Mouse (Mus musculus) G1E (cell line): ENCODE results near the gene Hcn1. TPM values are rescaled to one million over a fixed set of nuclear protein-coding genes. Genes with fewer than 3 reads are reported as not detected.

Source experiments
- ATAC-seq: 2 replicates; pipeline ENCODE4 v1.8.0; 2016; ENCODE audit warnings: mild to moderate bottlenecking; ENCODE audit not compliant: insufficient number of reproducible peaks, poor library complexity, low FRiP score, severe bottlenecking; ENCODE audit errors: extremely low read depth
- DNase-seq: peaks from one replicate; pipeline ENCODE4 v3.0.0; 2012; ENCODE audit warnings: low spot score
- H3K27me3 ChIP-seq: 2 replicates; pipeline ENCODE4 v1.6.1; 2012; ENCODE audit warnings: mild to moderate bottlenecking, low read length, inconsistent platforms; ENCODE audit not compliant: insufficient read depth
- H3K36me3 ChIP-seq: replicated peaks from 2 replicates; pipeline ENCODE3; 2012; ENCODE audit warnings: mild to moderate bottlenecking, inconsistent platforms
- H3K4me1 ChIP-seq: 2 replicates; pipeline ENCODE4 v1.6.1; 2012; ENCODE audit warnings: low read depth, low read length, inconsistent platforms, mixed read lengths; ENCODE audit not compliant: insufficient read depth
- H3K4me3 ChIP-seq: 2 replicates; pipeline ENCODE4 v1.5.1; 2012; ENCODE audit warnings: low read depth, mild to moderate bottlenecking, inconsistent platforms, low read length, moderate library complexity, mixed read lengths
- H3K9me3 ChIP-seq: replicated peaks from 2 replicates; pipeline ENCODE4 v1.6.1; 2012; ENCODE audit warnings: inconsistent platforms
- CTCF ChIP-seq: IDR thresholded peaks from 2 replicates; pipeline ENCODE4 v1.5.1; 2012; ENCODE audit warnings: low read depth, low read length, inconsistent platforms, mixed read lengths
- GATA1 ChIP-seq: IDR thresholded peaks from 2 replicates; pipeline ENCODE4 v1.6.1; 2012; ENCODE audit warnings: borderline replicate concordance, low read length, inconsistent platforms, mixed read lengths
- GATA2 ChIP-seq: IDR thresholded peaks from 2 replicates; pipeline ENCODE4 v1.6.1; 2012; ENCODE audit warnings: low read depth, low read length, inconsistent platforms, borderline replicate concordance
- POLR2AphosphoS5 ChIP-seq: IDR thresholded peaks from 2 replicates; pipeline ENCODE4 v1.6.1; 2012; ENCODE audit warnings: low read depth, low read length, inconsistent platforms; ENCODE audit not compliant: insufficient replicate concordance
- TAL1 ChIP-seq: conservative IDR thresholded peaks from 2 replicates; pipeline ENCODE4 v1.6.1; 2012; ENCODE audit warnings: low read depth, low read length, inconsistent platforms, mixed read lengths
- polyA plus RNA-seq: library from polyadenylated mRNA; stranded (reverse); fragments of >175 nt; gene quantifications from 2 replicates; pipeline ENCODE4 v1.2.3, GENCODE M21; 2012
- total RNA-seq, 2 experiments: library from RNA; stranded (forward) in 1 of 2; stranded (reverse) in 1 of 2; fragments of 200-1000 nt in 1 of 2; fragments of >200 nt in 1 of 2; fragmentation: Nextera tagmentation in 1 of 2; gene quantifications; 2 replicates each; pipeline ENCODE4 v1.2.3; 2014 to 2017

Gene Hcn1
- total and polyA plus RNA-seq, 3 experiments: 0.11 TPM; not detected in 2

DNA sequence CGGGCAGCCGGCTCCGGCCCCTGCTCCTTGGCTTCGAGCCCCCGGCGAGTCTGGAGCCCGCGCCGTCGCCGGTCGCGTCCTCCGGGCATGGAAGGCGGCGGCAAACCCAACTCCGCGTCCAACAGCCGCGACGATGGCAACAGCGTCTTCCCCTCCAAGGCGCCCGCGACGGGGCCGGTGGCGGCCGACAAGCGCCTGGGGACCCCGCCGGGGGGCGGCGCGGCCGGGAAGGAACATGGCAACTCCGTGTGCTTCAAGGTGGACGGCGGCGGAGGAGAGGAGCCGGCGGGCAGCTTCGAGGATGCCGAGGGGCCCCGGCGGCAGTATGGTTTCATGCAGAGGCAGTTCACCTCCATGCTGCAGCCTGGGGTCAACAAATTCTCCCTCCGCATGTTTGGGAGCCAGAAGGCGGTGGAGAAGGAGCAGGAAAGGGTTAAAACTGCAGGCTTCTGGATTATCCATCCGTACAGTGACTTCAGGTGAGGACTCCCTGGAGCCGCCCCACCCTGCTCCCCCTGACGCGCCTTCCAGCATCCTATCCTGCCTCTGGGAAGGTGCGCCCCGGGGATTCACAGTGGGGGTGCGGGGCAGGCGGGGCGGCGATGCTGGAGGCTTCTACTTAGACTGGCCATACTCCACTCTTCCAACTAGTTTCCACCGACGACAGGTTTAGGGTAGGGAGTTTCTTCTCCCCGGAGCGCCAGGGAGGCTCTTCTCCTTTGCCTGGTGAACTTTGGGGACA, 668 bp downstream of the Hcn1 start:
- no peak for DNase-seq

DNA sequence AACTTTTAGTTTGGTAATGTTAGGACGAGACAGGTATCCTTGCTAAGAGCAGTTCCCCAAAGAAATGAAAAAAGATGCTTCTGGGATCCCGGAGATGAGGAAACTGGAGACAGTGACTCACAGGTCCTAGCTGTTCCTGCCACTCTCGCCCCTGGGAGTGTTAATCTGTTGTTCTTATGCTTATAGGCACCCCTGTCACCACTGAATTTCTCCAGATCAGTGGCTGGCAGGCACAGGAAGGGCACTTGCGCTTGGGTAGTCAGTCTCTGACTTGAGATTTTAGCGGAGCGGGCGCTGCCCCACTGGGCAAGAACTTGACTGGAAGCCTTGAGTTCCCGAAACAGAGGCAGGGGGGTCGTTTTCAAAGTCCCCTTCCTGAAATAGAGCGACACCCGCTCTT, 1.3 kb downstream of the Hcn1 start:
- DNase-seq (no peak), ATAC-seq (no peak)
- Histone ChIP-seq H3K36me3 (no peaks in the 10 kb centered on the region), H3K4me1 (no peaks in the 10 kb centered on the region), H3K9me3 (peaks cover 27% of the 10 kb centered on the region), H3K27me3 (no peaks in the 10 kb centered on the region), H3K4me3 (no peak overlapping the region)
- TF ChIP-seq GATA1 (no peak), TAL1 (no peak), CTCF (no peak), POLR2AphosphoS5 (no peak), GATA2 (no peak)

More for the DNA sequence above, 668 bp downstream of the Hcn1 start:
- peaks cover 27% of the 10 kb centered on the region for H3K9me3 ChIP-seq
- no peaks in the 10 kb centered on the region for H3K4me1 ChIP-seq
- no peak for ATAC-seq
- no peak overlapping the region; the same call in 1 of the 2 replicates for H3K4me3 ChIP-seq
- TF ChIP-seq POLR2AphosphoS5 (no peak), CTCF (no peak), TAL1 (no peak), GATA1 (no peak), GATA2 (no peak)
- H3K27me3 ChIP-seq: no peaks in the 10 kb centered on the region
- H3K36me3 ChIP-seq: no peaks in the 10 kb centered on the region

DNA sequence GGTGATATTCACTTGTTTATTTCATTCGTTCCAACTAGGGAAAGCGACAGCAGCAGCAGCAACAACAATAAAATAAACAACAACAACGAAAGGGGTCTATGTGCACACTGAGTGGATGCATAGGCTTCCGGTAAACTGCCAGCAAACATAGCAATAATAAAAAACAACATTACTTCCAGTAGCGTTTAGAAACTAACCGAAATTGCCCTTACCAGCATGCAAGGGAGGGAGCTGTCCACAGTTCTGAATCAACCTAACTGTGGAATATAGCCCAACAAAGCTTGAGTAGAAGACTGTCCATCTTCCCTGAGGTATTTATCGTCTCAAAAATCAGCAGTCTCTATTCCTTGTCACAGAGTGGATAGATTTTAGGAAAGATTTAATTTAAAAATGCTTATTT, 2.0 kb downstream of the Hcn1 start:
- TF ChIP-seq POLR2AphosphoS5 (no peak), TAL1 (no peak), GATA2 (no peak)
- Histone ChIP-seq H3K36me3 (no peaks in the 10 kb centered on the region), H3K27me3 (no peaks in the 10 kb centered on the region), H3K4me3 (no peak overlapping the region), H3K9me3 (peaks cover 27% of the 10 kb centered on the region), H3K4me1 (no peaks in the 10 kb centered on the region)
- DNase-seq (no peak), ATAC-seq (no peak)

DNA sequence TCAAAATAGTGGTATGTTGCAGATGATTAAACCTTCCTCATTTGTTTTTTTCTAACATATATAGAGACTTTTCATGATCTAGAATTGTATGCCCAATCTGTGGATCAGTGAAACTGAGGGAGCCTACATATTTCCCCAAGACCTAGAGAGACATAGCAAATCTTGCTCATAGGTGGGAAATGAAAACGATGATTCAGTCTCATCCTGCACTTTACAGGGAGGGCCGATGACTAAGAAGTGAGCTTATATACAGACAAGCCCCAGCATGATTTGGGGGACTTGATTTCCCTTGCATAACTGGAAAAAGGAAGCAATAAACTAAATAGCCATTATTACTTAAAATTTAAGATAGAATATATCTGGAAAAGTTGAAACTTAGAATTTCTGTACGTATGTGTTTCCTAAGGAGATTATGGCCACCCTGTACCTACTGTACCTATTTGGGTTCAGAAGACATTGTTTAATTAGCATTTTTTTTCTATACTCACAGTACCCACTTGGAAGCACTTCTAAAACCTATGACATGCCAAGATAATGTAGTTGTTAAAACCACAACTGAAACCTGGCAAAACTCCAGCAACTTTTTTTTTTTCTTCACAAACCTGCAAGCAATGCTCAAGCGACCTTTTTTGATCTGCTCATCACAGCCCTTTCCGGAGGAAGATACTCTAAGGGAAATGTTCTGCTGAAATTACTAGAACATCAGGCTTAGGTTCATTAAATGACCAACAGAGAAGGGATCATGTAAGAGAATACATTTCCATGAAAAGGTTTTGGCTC, 3.0 kb downstream of the Hcn1 start:
- TF ChIP-seq CTCF (no peak), GATA1 (no peak), GATA2 (no peak), POLR2AphosphoS5 (no peak), TAL1 (no peak)
- no peak overlapping the region for H3K4me3 ChIP-seq
- no peak for ATAC-seq
- no peaks in the 10 kb centered on the region for H3K36me3 ChIP-seq
- peaks cover 27% of the 10 kb centered on the region for H3K9me3 ChIP-seq
- no peaks in the 10 kb centered on the region for H3K4me1 ChIP-seq
- DNase-seq: no peak
- H3K27me3 ChIP-seq: no peaks in the 10 kb centered on the region

DNA sequence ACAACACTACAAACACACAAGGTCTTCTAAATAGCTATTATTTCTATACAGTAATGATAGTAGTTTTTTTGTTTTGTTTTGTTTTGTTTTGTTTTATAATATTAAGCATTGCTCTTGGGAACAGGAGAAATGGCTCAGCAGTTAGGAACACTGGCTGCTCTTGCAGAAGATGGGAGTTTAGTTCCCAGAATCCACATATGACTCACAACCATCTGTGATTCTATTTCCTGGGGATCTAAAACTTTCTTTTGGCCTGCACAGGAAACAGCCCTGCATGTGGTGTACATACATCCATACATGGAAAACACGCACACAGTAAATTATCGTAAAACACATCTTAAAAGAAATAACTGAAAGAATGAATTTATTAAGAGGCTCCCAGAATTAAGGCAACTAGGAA, 9.8 kb downstream of the Hcn1 start:
- ATAC-seq: no peak
- Histone ChIP-seq H3K36me3 (no peaks in the 10 kb centered on the region), H3K9me3 (no peaks in the 10 kb centered on the region)

DNA sequence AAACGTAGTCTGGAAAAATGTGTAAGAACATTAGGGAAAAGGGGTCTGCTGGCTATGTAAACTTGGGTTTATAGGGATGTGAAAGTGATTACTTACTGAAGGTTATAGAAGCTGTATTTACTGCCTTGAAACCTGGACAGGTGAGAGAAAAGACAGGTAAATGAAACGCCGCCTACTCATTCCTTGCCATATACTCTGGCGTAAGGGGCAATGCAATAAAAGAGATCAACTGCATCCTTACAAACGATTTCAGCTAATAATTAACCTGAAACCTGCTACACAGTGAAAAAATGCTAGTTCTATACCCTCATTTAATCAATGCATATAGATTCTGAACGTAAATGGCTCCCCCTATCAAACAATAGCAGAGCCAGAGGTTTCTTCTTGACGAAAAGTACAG, 17.4 kb downstream of the Hcn1 start:
- no peak for ATAC-seq
- DNase-seq: no peak
- no peak for TF ChIP-seq CTCF
- no peak for TF ChIP-seq TAL1
- no peak for TF ChIP-seq POLR2AphosphoS5
- TF ChIP-seq GATA2: no peak
- TF ChIP-seq GATA1: no peak
- no peaks in the 10 kb centered on the region for H3K4me1 ChIP-seq
- H3K4me3 ChIP-seq: no peak overlapping the region
- H3K9me3 ChIP-seq: no peaks in the 10 kb centered on the region
- no peaks in the 10 kb centered on the region for H3K36me3 ChIP-seq
- H3K27me3 ChIP-seq: no peaks in the 10 kb centered on the region

More for the DNA sequence above, 9.8 kb downstream of the Hcn1 start:
- Histone ChIP-seq H3K4me1 (no peaks in the 10 kb centered on the region), H3K4me3 (no peak overlapping the region), H3K27me3 (no peaks in the 10 kb centered on the region)
- no peak for TF ChIP-seq GATA1
- TF ChIP-seq POLR2AphosphoS5: no peak
- TF ChIP-seq GATA2: no peak
- TF ChIP-seq CTCF: no peak
- TF ChIP-seq TAL1: no peak
- DNase-seq: no peak
